9 mouse cellular contexts compared by ENCODE assay signal in the genomic region with DNA sequence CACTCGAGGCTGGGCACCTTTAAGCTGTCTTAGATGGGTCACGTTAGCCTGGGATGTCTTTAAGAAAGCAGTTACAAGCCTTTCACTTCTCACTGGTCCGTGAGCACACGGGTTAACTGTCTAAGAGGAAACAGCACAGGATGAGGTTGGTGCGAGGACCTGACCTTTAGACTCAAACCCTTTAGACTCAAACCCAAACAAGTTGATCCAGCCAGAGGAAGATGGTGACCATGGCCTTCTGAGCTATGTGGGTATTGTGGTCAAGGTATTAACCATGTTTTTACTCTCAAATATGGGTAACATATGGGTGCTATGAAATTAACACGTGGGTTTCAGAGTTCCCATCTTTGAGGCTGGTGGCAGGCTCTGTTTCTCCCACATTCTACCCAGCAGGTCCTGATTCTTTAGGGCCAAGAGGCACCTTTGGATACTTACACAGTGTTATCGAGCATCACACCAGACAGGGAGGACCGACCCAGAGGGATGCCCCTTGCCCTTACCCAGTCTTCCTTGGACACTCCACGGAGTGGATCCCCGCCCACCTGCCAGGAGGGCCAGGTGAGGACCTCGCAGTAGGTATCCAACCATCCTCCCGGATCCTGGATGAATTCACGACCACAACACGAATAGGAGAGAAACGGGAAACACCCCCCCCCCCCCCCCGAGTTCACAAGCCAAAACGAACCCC. TPM values are rescaled to one million over a fixed set of nuclear protein-coding genes. Genes with fewer than 3 reads are reported as not detected.
DNase-seq lines count a peak whose midpoint lies in the region; ATAC-seq and TF ChIP-seq lines count a peak whose summit lies in the region.
"Had no signal": no experiment of that assay in that cellular context is flagged by ENCODE, and none has a peak within 500 bp of the region (broad histone marks: within the 10 kb centered on the region; RNA-seq: fewer than 3 reads in every experiment).

No protein-coding gene starts in this region.

- H3K27ac ChIP-seq in liver, embryonic 11.5 days (ENCODE audit: low read depth, low read length) = no peak overlapping the region
- no peak overlapping the region for H3K27ac ChIP-seq in forebrain, embryonic 11.5 days (ENCODE audit: low read depth, low read length)
- no peak overlapping the region for H3K27ac ChIP-seq in limb, embryonic 14.5 days (replicated peaks; ENCODE audit: low read depth, low read length)

- 31% methylated on average over 17 of the region's 17 CpGs for WGBS in liver, embryonic 11.5 days
- WGBS in forebrain, embryonic 11.5 days = 34% methylated on average over 17 of the region's 17 CpGs
- 34% methylated on average over 17 of the region's 17 CpGs for whole genome bisulfite sequencing in limb, embryonic 14.5 days

- no peaks in the 10 kb centered on the region; the same call in 1 of the 2 replicates for H3K4me1 ChIP-seq in liver, embryonic 11.5 days (replicated peaks; ENCODE audit: control insufficient read depth, insufficient read depth, low read length)
- H3K4me1 ChIP-seq in forebrain, embryonic 11.5 days (replicated peaks; ENCODE audit: control insufficient read depth, insufficient read depth, low read length) = no peaks in the 10 kb centered on the region; the same call in 1 of the 2 replicates
- peaks cover 8% of the 10 kb centered on the region; the same call in 1 of the 2 replicates for H3K4me1 ChIP-seq in limb, embryonic 14.5 days (ENCODE audit: control insufficient read depth, insufficient read depth, low read length)

- H3K27me3 ChIP-seq in liver, embryonic 11.5 days (replicated peaks; ENCODE audit: control insufficient read depth, insufficient read depth, low read length) = no peaks in the 10 kb centered on the region
- no peaks in the 10 kb centered on the region for H3K27me3 ChIP-seq in forebrain, embryonic 11.5 days (ENCODE audit: control insufficient read depth, insufficient read depth, low read length)
- H3K27me3 ChIP-seq in limb, embryonic 14.5 days (ENCODE audit: control insufficient read depth, insufficient read depth, low read length) = no peaks in the 10 kb centered on the region
- no peaks in the 10 kb centered on the region for H3K27me3 ChIP-seq in splenic B cell, adult 2 months (ENCODE audit: control insufficient read depth, insufficient read depth, low read length, poor library complexity, severe bottlenecking)

- no peak overlapping the region for H3K9ac ChIP-seq in liver, embryonic 11.5 days (ENCODE audit: low read depth, low read length)
- no peak overlapping the region for H3K9ac ChIP-seq in forebrain, embryonic 11.5 days (ENCODE audit: low read length)
- no peak overlapping the region for H3K9ac ChIP-seq in limb, embryonic 14.5 days (ENCODE audit: low read depth, low read length, severe bottlenecking)

- TF ChIP-seq POLR2A in limb, embryonic 14.5 days (IDR thresholded peaks at IDR 0.05; ENCODE audit: borderline replicate concordance, extremely low read depth, insufficient read depth, insufficient read length) = no peak

- DNase-seq in liver, embryonic 11.5 days (ENCODE audit: low spot score) = no peak
- no peak for DNase-seq in liver
- DNase-seq in forebrain, embryonic 11.5 days (ENCODE audit: low spot score) = no peak
- DNase-seq in limb, embryonic 14.5 days (ENCODE audit: low spot score) = no peak
- peak; percentile 17 for DNase-seq in splenic B cell, adult 2 months (ENCODE audit: low read depth, low spot score)
- no peak for DNase-seq in thymus, adult 18-20 months
- DNase-seq in cerebellum, postnatal 14 days = no peak

- no peaks in the 10 kb centered on the region for H3K36me3 ChIP-seq in liver, embryonic 11.5 days (ENCODE audit: control insufficient read depth, insufficient read depth, low read length)
- no peaks in the 10 kb centered on the region for H3K36me3 ChIP-seq in forebrain, embryonic 11.5 days (ENCODE audit: control insufficient read depth, insufficient read depth, low read length)
- no peaks in the 10 kb centered on the region for H3K36me3 ChIP-seq in limb, embryonic 14.5 days (ENCODE audit: control insufficient read depth, insufficient read depth, low read length)
- H3K36me3 ChIP-seq in splenic B cell, adult 2 months (ENCODE audit: control insufficient read depth, insufficient read depth, low read length, poor library complexity, severe bottlenecking) = no peaks in the 10 kb centered on the region

- no peaks in the 10 kb centered on the region for H3K9me3 ChIP-seq in liver, embryonic 11.5 days (ENCODE audit: control insufficient read depth, low read length)
- H3K9me3 ChIP-seq in forebrain, embryonic 11.5 days (ENCODE audit: control insufficient read depth, low read length) = no peaks in the 10 kb centered on the region
- no peaks in the 10 kb centered on the region for H3K9me3 ChIP-seq in limb, embryonic 14.5 days (ENCODE audit: control insufficient read depth, low read length)

- H3K4me2 ChIP-seq in liver, embryonic 11.5 days = peak overlapping the region; percentile 76
- peak overlapping the region; percentile 45 for H3K4me2 ChIP-seq in forebrain, embryonic 11.5 days (ENCODE audit: low read depth, low read length, severe bottlenecking)
- H3K4me2 ChIP-seq in limb, embryonic 14.5 days (replicated peaks; ENCODE audit: low read depth, low read length, severe bottlenecking) = peak overlapping the region; percentile 44

- H3K4me3 ChIP-seq in liver, embryonic 11.5 days (ENCODE audit: low read depth, low read length) = no peak overlapping the region
- peak overlapping the region; percentile 1; the same call in 1 of the 2 replicates for H3K4me3 ChIP-seq in forebrain, embryonic 11.5 days (ENCODE audit: low read depth, low read length)
- H3K4me3 ChIP-seq in limb, embryonic 14.5 days (replicated peaks; ENCODE audit: low read length) = no peak overlapping the region

- ATAC-seq in liver, embryonic 11.5 days (replicated peaks; ENCODE audit: low FRiP score) = peak; percentile 51
- ATAC-seq in forebrain, embryonic 11.5 days (replicated peaks; ENCODE audit: low FRiP score) = peak; percentile 70
- no peak for ATAC-seq in limb, embryonic 14.5 days (ENCODE audit: low FRiP score, low read depth)
- no peak for ATAC-seq in granulocyte monocyte progenitor cell, adult 5-6 weeks (replicated peaks; ENCODE audit: poor library complexity, severe bottlenecking)

RNA-seq across cellular contexts. Expression of gene Gna13, which starts 31.8 kb away (rescaled TPM):
- 24.9 and 25.3 TPM in 2 replicates for polyA plus RNA-seq in liver, embryonic 11.5 days (2014; fragmentation: Nextera tagmentation; extraction: Ambion mirVana)
- 23.2 and 24.2 TPM in 2 replicates for polyA plus RNA-seq in forebrain, embryonic 11.5 days (2014; fragmentation: Nextera tagmentation; extraction: Ambion mirVana)
- 24.8 and 28.7 TPM in 2 replicates for polyA plus RNA-seq in limb, embryonic 14.5 days (2012; rRNA removed)
- polyA plus RNA-seq in limb, embryonic 14.5 days (2014; fragmentation: Nextera tagmentation; extraction: Ambion mirVana) = 26.2 and 28.3 TPM in 2 replicates
- 34.6 and 38.5 TPM in 2 replicates for total RNA-seq in granulocyte monocyte progenitor cell, adult 5-6 weeks (2014; fragmentation: Nextera tagmentation)
- 40.6 and 43.5 TPM in 2 replicates for total RNA-seq in granulocyte monocyte progenitor cell, adult 5-6 weeks (2017)

RNA-seq across cellular contexts. Expression of gene Rgs9, which starts 32.9 kb away (rescaled TPM):
- 0.18 and 0.25 TPM in 2 replicates for polyA plus RNA-seq in liver, embryonic 11.5 days (2014; fragmentation: Nextera tagmentation; extraction: Ambion mirVana)
- polyA plus RNA-seq in forebrain, embryonic 11.5 days (2014; fragmentation: Nextera tagmentation; extraction: Ambion mirVana) = 1.4 and 1.6 TPM in 2 replicates
- polyA plus RNA-seq in limb, embryonic 14.5 days (2012; rRNA removed) = 6.0 and 6.1 TPM in 2 replicates
- polyA plus RNA-seq in limb, embryonic 14.5 days (2014; fragmentation: Nextera tagmentation; extraction: Ambion mirVana) = 2.1 and 3.3 TPM in 2 replicates
- not detected in 2 replicates for total RNA-seq in granulocyte monocyte progenitor cell, adult 5-6 weeks (2014; fragmentation: Nextera tagmentation)
- total RNA-seq in granulocyte monocyte progenitor cell, adult 5-6 weeks (2017) = not detected in 2 replicates
- total RNA-seq: gastrocnemius, adult 8-10 months had no signal

Comparison
In these comparisons a context has a peak if more than half of its experiments do, and no peak if none do; other contexts are left out.
1. ATAC-seq: peak in liver, embryonic 11.5 days (single experiment) and forebrain, embryonic 11.5 days (single experiment); none in limb, embryonic 14.5 days (single experiment) and granulocyte monocyte progenitor cell, adult 5-6 weeks (single experiment).
2. Peak in every context shown above with its lines, with median percentiles within 50 percentile points of each other: H3K4me2 ChIP-seq.